Mouse (Mus musculus) limb, embryonic 13.5 days (tissue): ENCODE measurements at regions not wholly inside any gene's neighbourhood (a gene's known extent, or its start where the extent isn't known, plus 50 kb on each side); places are given as distances from the start of the nearest gene placed in this dataset.

Source experiments
- ATAC-seq: fragments of 200-750 bp; cut with Nextera tagmentation; 2 replicates; pipeline ENCODE4 v1.8.0; 2017; ENCODE audit warnings: low read depth, moderate number of reproducible peaks, moderate TSS enrichment; ENCODE audit not compliant: low FRiP score
- H3K27ac ChIP-seq: fragments of 300-500 bp; sonication (generic); 2 replicates; pipeline ENCODE4 v1.5.1; 2015; ENCODE audit warnings: inconsistent platforms, mild to moderate bottlenecking, moderate library complexity
- H3K27me3 ChIP-seq: fragments of 300-500 bp; sonication (generic); 2 replicates; pipeline ENCODE4 v1.6.1; 2015; ENCODE audit warnings: mild to moderate bottlenecking, inconsistent platforms
- H3K36me3 ChIP-seq: fragments of 300-500 bp; sonication (generic); 2 replicates; pipeline ENCODE4 v1.6.1; 2015; ENCODE audit warnings: inconsistent platforms, mild to moderate bottlenecking, moderate library complexity
- H3K4me1 ChIP-seq: fragments of 300-500 bp; sonication (generic); 2 replicates; pipeline ENCODE4 v1.6.1; 2015; ENCODE audit warnings: inconsistent platforms
- H3K4me2 ChIP-seq: fragments of 300-500 bp; sonication (generic); replicated peaks from 2 replicates; pipeline ENCODE4 v1.6.1; 2015; ENCODE audit warnings: inconsistent platforms, mild to moderate bottlenecking, moderate library complexity
- H3K4me3 ChIP-seq: fragments of 300-500 bp; sonication (generic); 2 replicates; pipeline ENCODE4 v1.5.1; 2015; ENCODE audit warnings: moderate library complexity, mild to moderate bottlenecking, inconsistent platforms
- H3K9ac ChIP-seq: fragments of 300-500 bp; sonication (generic); 2 replicates; pipeline ENCODE4 v1.6.1; 2015; ENCODE audit warnings: mild to moderate bottlenecking, inconsistent platforms
- H3K9me3 ChIP-seq: fragments of 300-500 bp; sonication (generic); 2 replicates; pipeline ENCODE4 v1.6.1; 2016; ENCODE audit warnings: inconsistent platforms
- WGBS: fragments of 180-500 bp; shearing (Covaris S2); methylation state at CpG from one replicate; pipeline ENCODE4 v1.1.7; 2015; 5-methylcytosine and 5-hydroxymethylcytosine counted together

DNA sequence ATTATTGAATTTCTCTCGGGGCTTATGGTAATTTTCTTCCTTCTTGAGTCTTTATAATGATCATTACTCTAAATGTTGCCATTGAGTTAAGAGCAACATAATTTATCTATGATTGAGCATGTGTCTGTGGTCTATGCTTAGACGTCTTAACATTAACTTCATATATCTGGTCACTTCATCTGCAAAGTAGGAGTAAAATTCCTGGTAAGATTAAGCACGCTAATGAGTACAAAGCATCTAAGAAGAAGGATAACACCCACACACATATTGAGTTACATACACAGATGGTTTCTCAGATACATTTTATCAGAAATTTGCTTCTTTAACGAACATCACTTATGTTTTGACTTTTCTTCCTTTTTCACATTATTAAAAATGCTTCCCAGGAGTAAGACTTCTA is 267.3 kb upstream of the Lyplal1 start:
- H3K9me3 ChIP-seq: no peaks in the 10 kb centered on the region
- H3K36me3 ChIP-seq: no peaks in the 10 kb centered on the region
- H3K27me3 ChIP-seq: 0 out of 2 replicates have a peak, but pooled peaks cover 2% of the 10 kb centered on the region
- no peak overlapping the region for H3K27ac ChIP-seq
- peaks cover 5% of the 10 kb centered on the region for H3K4me1 ChIP-seq
- no peak for ATAC-seq
- WGBS: 82% methylated on average over 4 of the region's 4 CpGs
- H3K4me3 ChIP-seq: no peak overlapping the region
- no peak overlapping the region for H3K9ac ChIP-seq
- no peak overlapping the region for H3K4me2 ChIP-seq

DNA sequence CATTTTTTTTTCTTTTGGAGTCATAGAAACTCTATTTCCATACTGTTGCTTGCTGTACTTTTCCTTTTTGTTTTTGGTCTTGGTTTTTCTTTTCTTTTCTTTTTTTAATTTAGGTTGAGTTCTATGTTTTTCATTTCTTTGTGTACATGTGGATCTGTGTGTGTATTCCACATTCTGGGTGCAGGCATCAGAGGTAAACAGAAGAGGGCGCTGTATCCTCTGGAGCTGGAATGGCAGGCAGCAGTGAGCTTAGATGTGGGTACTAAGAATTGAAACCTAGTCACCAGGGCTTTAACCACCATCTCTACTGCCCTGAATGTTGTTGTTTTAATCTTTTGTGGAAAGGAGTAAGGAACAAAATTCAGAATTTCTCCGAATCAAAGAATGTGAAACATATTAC is 266.3 kb upstream of the Lyplal1 start:
- Histone ChIP-seq H3K36me3 (no peaks in the 10 kb centered on the region), H3K4me3 (no peak overlapping the region), H3K9me3 (no peaks in the 10 kb centered on the region), H3K9ac (no peak overlapping the region), H3K27me3 (0 out of 2 replicates have a peak, but pooled peaks cover 2% of the 10 kb centered on the region), H3K4me2 (no peak overlapping the region), H3K27ac (no peak overlapping the region), H3K4me1 (peaks cover 5% of the 10 kb centered on the region)
- WGBS: 70% methylated on average over 2 of the region's 2 CpGs
- no peak for ATAC-seq

DNA sequence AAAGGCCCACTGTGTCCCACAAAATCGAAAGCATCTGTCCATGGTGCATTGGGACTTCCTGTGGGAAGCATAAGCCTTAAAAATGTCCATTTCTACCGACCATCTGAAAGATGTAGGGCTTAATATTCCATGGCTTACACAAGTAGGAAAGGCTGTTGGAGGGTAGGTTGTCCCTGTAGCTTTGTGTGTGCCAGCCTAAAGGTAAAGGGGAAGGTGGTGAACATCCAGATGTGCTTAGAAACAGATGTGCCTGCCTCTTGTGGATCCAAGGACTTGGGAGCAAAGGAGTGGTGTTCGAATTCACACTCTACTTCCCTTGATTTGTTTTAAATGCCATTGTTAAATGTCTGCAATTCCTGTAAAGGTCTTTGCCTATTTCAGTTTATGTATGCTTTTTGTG is 265.9 kb upstream of the Lyplal1 start:
- H3K27ac ChIP-seq: no peak overlapping the region
- no peaks in the 10 kb centered on the region for H3K36me3 ChIP-seq
- no peak overlapping the region for H3K4me2 ChIP-seq
- no peak overlapping the region for H3K9ac ChIP-seq
- no peak overlapping the region for H3K4me3 ChIP-seq
- H3K4me1 ChIP-seq: peaks cover 5% of the 10 kb centered on the region
- H3K27me3 ChIP-seq: 0 out of 2 replicates have a peak, but pooled peaks cover 2% of the 10 kb centered on the region
- WGBS: 68% methylated on average over 3 of the region's 3 CpGs
- ATAC-seq: no peak
- no peaks in the 10 kb centered on the region for H3K9me3 ChIP-seq

DNA sequence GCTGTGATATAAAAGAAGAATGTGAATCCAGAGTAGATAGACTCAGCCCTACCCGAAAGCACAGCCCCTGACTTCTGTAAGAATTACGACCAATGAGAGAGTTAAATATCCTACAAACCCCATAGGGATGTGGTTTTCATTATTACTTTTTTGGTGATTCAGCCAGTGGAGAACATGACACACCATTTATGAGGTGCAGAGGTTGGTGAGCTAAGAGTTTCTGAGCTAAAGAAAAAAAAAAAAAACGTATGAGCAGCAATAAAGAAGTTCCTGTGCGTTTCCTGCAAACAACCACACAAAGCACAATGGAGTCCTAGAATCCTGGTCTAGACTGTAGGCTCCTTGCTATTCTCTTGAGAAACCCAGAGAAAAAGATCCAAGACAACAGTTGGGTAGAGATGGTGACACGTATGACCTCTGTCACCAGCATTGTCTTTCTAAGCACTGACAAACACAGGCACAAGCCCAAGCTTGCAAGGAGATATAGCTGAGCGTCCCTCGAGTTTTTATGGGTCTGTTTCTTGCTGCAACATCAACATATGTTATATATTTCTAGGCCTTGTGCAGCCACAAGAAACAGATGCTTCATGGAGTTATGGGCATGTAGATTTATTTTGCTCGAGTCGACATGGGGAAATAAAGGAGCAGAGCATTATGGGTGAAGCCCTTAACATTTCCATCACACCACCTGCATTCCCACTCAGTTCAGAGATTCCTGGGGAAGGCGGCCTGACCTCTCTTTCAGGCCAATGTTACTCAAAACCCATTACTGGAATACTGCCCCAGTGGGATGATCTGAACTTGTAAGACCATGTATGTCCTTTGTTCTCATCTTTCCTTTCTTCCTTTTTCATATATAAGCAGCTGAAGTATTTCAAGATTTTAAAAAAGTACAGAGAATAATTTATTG is 263.1 kb upstream of the Lyplal1 start:
- ATAC-seq: peak; percentile 87
- no peaks in the 10 kb centered on the region for H3K9me3 ChIP-seq
- WGBS: 27% methylated on average over 10 of the region's 10 CpGs

DNA sequence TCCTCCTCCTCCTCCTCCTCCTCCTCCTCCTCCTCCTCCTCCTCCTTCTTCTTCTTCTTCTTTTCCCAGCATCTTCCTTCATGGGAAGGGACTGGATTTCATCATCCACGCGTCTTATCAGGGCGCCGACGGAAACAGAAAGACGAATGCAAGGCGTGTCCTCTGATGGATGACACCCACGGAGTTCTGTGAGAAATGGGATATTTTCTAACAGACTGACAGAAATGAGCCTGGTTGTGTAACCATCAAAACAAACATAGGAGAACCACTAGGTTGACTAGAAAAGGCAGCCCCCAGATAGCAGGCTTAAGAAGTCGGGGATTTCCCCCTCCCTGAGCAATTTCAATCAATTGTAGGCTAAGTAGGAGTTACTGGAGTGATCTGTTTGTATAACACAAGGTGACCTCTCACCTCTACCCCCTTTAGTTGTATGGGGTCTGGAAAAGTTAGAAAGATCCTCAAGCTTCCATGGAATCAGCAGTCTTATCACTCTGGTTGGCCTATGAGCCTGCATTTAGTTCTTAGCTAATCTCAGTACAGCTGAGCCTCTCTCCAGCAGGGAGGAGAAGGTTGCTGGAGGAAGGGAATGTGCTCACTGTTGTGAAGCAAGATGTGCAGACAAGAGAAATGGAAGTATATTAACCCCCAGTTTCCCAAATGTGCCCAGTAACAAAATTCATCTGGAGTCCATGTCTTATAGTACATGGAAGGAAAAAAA is 260.0 kb upstream of the Lyplal1 start:
- 78% methylated on average over 9 of the region's 9 CpGs for WGBS
- Histone ChIP-seq H3K9me3 (no peaks in the 10 kb centered on the region), H3K27ac (no peak overlapping the region), H3K27me3 (no peaks in the 10 kb centered on the region), H3K4me1 (peaks cover 5% of the 10 kb centered on the region), H3K4me3 (no peak overlapping the region), H3K4me2 (no peak overlapping the region), H3K9ac (no peak overlapping the region), H3K36me3 (no peaks in the 10 kb centered on the region)
- no peak for ATAC-seq

More for the DNA sequence above, 263.1 kb upstream of the Lyplal1 start:
- Histone ChIP-seq H3K36me3 (no peaks in the 10 kb centered on the region), H3K4me2 (no peak overlapping the region; the same call in 1 of the 2 replicates), H3K4me3 (no peak overlapping the region), H3K27me3 (0 out of 2 replicates have a peak, but pooled peaks cover 2% of the 10 kb centered on the region), H3K9ac (no peak overlapping the region), H3K27ac (peak overlapping the region; percentile 71; the same call in 1 of the 2 replicates), H3K4me1 (peaks cover 5% of the 10 kb centered on the region)

DNA sequence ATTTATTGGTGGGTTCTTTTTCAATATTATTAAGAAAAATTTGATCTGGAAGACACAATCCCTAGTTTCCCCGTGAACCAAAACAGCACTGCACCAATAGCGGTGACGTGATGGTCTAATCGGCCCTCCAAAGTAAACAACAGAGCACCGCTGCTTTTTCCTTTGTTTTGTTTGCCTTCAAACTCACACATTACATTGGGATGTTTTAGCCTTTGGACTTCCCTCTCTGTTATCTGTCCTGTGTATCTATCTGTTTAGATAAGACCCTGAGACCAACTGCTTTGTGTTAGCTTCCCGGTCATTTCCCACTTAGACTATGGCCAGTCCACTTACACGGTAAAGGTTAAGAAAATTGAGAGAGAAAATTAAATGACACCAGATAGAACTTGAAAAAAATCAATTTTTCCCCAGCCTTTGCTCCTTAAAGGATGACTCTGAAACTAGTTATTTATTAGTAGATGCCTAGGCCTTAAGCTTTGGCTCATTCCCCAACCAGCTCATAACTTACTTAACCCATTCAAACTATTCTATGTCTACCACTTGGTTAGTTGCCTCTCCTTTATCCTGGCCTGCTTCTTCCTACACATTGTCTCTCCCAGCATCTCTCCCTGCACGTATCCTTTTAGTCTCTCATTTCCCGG is 257.0 kb upstream of the Lyplal1 start:
- ATAC-seq: no peak
- Histone ChIP-seq H3K4me1 (no peaks in the 10 kb centered on the region), H3K4me2 (no peak overlapping the region), H3K36me3 (no peaks in the 10 kb centered on the region), H3K27ac (no peak overlapping the region), H3K9me3 (no peaks in the 10 kb centered on the region), H3K4me3 (no peak overlapping the region), H3K9ac (no peak overlapping the region), H3K27me3 (no peaks in the 10 kb centered on the region)
- WGBS: 73% methylated on average over 9 of the region's 9 CpGs

DNA sequence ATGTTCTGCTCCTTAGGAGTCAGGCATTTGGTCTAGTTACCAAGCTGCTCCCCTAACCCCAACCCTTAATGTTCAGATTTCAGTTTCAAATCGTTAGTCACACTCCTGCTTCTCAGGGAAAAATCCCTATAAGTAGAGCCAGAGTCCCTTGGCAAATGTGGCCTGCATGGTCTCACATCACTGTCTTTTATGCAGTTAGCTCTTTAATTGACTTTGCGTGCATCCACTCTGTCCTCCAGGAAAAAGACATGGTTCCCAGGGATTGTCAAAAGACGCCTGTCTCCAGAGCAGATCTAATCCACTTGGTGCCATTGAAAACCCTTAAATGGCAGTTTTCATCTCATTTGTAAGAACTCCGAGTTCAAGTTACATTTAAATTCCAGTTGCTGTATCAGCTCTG is 256.3 kb upstream of the Lyplal1 start:
- no peak overlapping the region for H3K9ac ChIP-seq
- H3K4me2 ChIP-seq: no peak overlapping the region
- no peaks in the 10 kb centered on the region for H3K27me3 ChIP-seq
- no peaks in the 10 kb centered on the region for H3K36me3 ChIP-seq
- no peaks in the 10 kb centered on the region for H3K9me3 ChIP-seq
- no peak for ATAC-seq
- WGBS: 39% methylated on average over 4 of the region's 4 CpGs
- no peak overlapping the region for H3K27ac ChIP-seq
- H3K4me3 ChIP-seq: no peak overlapping the region
- H3K4me1 ChIP-seq: no peaks in the 10 kb centered on the region

DNA sequence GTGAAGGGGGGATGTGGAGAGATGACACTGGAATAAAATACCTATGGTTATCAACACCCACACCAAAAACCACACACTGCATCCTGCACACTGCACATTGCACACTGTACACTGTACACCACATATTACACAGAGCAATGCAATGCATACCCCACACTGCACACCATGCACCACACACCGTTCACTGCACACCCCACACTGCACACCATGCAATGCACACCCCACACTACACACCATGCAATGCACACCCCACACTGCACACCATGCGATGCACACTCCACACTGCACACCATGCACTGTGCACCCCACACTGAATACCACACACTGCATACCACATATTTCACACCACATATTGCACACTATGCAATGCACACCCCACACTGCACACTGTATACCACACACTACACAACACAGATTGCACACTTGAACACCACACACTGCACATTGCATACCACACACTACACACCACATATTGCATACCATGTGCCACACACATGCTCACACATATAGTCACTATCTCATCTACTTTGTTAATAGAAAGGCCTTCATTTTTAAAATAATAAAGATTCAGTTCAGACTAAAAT is 255.8 kb upstream of the Lyplal1 start:
- no peak overlapping the region for H3K4me2 ChIP-seq
- H3K4me1 ChIP-seq: no peaks in the 10 kb centered on the region
- WGBS: 98% methylated on average over 2 of the region's 2 CpGs
- no peak overlapping the region for H3K9ac ChIP-seq
- H3K4me3 ChIP-seq: no peak overlapping the region
- H3K9me3 ChIP-seq: no peaks in the 10 kb centered on the region
- H3K27me3 ChIP-seq: no peaks in the 10 kb centered on the region
- ATAC-seq: peak; percentile 36; the same call in 1 of the 2 replicates
- no peaks in the 10 kb centered on the region for H3K36me3 ChIP-seq
- H3K27ac ChIP-seq: no peak overlapping the region

DNA sequence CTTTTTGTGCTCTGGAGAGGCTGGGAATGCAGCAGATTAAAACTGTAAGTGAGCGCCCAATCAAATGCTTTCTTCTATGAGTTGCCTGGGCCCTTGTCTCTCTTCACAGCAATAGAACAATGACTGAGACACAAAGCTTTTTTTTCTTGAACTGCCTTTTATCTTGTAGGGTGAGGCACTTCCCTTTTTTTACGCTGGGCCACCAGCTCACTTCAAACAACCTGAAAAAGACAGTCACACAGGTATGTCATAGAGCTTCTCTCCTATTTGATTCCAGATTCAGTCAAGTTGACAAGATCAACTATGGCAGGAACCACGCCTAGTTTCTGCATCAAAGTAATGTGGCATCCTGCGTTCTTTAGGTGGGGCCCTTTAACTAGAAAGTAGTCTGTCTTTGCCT is 246.2 kb upstream of the Lyplal1 start:
- H3K4me3 ChIP-seq: no peak overlapping the region
- 86% methylated on average over 4 of the region's 4 CpGs for WGBS
- H3K4me1 ChIP-seq: peaks cover 2% of the 10 kb centered on the region
- no peak overlapping the region for H3K4me2 ChIP-seq
- no peak for ATAC-seq
- no peak overlapping the region for H3K9ac ChIP-seq
- no peaks in the 10 kb centered on the region for H3K9me3 ChIP-seq
- no peak overlapping the region for H3K27ac ChIP-seq
- H3K36me3 ChIP-seq: no peaks in the 10 kb centered on the region
- no peaks in the 10 kb centered on the region for H3K27me3 ChIP-seq

DNA sequence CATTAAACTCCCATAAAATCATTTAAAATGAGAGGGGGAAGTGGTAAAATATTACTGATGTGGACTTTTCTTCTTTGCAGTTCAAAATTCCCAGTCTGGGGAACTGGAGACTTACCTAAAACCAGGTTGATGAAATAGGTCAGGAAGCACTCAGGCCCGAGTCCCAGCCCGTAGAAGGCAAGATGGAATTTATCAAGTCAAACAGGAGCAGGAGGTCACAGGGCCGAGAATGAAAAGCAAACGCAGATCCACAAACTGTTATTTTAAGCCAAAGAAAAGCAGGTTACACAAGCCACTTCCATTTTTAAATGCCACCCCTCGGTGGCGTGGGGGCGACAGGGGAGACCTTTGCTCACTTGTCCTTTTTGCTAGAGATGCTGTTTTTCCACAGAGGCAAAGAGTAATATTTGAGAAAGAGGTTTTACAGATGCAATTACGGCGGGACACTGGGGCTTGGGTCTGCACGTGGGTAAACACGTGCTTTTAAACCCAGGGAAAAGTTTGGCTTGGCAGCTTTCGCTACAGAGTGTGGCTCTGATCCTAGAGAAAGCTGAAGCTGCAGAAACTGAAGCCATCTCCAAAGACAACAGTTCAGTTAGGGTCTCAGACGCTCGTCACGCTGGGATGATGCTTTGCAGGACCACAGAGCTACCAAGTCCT is 241.0 kb upstream of the Lyplal1 start:
- peaks cover 16% of the 10 kb centered on the region for H3K4me1 ChIP-seq
- H3K9me3 ChIP-seq: no peaks in the 10 kb centered on the region
- H3K4me2 ChIP-seq: peak overlapping the region; percentile 47
- H3K27ac ChIP-seq: no peak overlapping the region; the same call in 1 of the 2 replicates
- 28% methylated on average over 15 of the region's 15 CpGs for WGBS
- no peaks in the 10 kb centered on the region for H3K27me3 ChIP-seq
- H3K9ac ChIP-seq: no peak overlapping the region
- peak overlapping the region; percentile 11; the same call in 1 of the 2 replicates for H3K4me3 ChIP-seq
- ATAC-seq: peak; percentile 44
- no peaks in the 10 kb centered on the region for H3K36me3 ChIP-seq

DNA sequence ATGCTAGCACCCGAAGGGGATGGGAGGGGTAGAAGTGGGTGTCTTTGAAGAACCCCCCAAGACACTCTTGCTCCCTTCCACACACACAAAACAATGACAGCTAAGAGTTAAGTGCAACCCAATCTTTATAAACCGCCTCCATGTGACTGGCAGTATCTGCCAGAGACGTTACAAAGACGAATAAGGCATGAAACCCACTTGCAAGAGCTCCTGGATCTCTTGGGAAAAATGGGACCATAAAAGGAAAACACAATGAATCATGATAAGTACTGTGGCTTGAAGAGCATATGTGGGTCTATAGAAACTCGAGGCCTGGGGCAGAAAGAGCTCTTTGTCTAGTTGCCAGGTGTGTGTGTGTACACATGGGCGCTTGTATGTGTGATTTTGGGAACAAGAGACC is 237.6 kb upstream of the Lyplal1 start:
- H3K27ac ChIP-seq: no peak overlapping the region
- peaks cover 16% of the 10 kb centered on the region for H3K4me1 ChIP-seq
- no peak overlapping the region for H3K4me3 ChIP-seq
- no peaks in the 10 kb centered on the region for H3K36me3 ChIP-seq
- no peak for ATAC-seq
- no peak overlapping the region for H3K9ac ChIP-seq
- H3K27me3 ChIP-seq: no peaks in the 10 kb centered on the region
- 52% methylated on average over 6 of the region's 6 CpGs for WGBS
- H3K4me2 ChIP-seq: no peak overlapping the region
- H3K9me3 ChIP-seq: 0 out of 2 replicates have a peak, but pooled peaks cover 3% of the 10 kb centered on the region
